Mouse (Mus musculus) left cerebral cortex, adult 9 months (tissue): ENCODE results near the gene Tnni3k.

Source experiments
- DNase-seq, 2 experiments: peaks; one replicate each; pipeline ENCODE4 v3.0.0; 2022; ENCODE audit warnings: low spot score in 2 of 2

Gene Tnni3k

DNA sequence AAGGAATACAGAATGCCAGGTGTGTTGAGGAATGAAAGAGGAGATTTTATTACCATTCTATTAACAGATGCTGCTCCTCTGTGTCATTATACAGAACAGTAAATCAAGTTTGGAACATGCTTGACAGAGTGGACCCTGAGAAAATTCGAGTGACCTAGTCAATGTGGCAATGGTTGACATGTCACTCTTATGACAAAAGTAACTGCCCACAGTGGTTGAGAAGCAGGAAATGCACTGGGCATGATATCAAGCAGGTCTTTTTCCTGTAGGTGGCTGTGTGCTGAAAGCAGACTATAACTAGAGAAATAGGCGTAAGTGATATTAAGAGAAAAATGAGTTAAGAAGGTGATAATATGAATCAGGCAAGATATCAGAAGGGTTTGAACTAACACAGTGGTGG, 105.7 kb downstream of the Tnni3k start:
- DNase-seq, result no peak

DNA sequence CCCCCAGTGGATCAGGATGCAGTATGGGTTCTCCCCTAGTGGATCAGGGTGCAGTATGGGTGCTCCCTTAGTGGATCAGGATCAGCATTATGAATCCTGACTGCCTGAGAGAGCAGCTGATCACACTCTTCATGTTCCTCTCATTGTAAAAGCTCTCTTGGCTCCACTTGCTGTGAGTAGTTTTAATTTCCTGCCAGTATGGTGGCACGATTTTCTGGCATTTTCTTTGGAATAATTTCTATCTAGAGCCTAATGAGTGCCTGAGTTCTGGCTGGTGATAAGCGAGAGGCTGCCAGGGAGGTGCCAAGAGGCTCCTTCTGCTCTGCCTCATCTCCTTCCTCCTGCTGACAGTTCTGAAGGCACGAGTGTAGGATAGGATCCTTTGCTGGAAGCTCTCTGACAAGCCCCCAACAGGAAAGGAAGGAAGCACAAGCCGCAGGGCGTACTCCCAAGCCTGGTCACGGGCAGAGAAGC, 109.5 kb downstream of the Tnni3k start:
- peak in 1 of 2 experiments; percentile 12 for DNase-seq

DNA sequence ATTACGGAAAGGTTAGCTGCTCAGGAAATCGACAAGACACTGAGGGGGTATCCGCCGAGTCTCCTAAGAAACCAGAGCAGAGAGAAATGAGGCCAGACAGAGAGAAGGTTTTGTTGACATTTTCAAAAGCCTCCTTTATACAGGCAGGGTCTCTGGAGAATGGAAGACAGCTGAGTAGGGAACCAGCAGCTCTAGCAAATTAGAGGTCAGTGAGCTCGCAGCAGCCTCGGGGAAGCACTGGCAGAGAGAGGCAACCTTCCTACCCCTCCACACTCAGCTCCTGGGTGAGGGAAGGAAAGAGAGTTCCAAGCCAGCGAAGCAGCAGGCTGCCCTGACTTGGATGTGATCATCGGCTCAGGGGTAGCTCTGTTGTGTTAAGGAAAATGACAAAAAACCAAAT, 127.5 kb downstream of the Tnni3k start:
- no peak for DNase-seq

DNA sequence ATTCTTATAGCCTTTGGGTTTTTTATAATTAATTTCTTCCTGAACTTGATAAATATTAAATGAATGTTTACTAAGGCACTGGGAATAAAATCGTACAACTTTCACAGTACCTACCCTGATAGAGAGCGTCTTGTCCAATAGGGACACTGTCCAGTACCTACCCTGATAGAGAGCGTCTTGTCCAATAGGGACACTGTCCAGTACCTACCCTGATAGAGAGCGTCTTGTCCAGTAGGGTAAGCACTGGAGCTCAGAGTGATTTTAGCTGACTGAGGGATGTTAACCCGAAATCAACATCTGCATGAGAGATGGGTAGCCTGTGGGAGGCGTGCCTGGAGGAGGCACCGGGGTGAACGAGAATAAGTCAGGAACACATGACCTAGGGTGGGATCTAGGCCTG, 130.3 kb downstream of the Tnni3k start:
- no peak for DNase-seq

DNA sequence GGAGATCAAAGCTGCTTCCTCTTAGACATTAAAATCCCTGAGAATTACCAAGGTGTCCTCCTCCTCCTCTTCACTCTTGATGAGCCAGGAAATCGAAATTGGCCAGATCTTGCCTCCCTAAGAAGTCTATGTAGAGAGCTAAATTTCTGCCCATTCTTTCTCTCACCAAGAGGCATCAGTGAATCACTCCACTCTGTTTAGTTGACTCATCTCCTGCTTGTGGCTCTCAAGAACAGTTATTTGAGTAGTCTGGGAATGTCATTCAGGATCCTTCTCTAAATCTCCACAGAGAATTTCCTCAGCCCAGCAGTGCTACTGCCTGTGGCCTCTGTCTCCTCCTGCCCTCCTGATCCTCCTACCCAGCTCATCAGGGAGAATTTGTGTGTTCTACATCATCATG, 139.6 kb downstream of the Tnni3k start:
- DNase-seq, result no peak

DNA sequence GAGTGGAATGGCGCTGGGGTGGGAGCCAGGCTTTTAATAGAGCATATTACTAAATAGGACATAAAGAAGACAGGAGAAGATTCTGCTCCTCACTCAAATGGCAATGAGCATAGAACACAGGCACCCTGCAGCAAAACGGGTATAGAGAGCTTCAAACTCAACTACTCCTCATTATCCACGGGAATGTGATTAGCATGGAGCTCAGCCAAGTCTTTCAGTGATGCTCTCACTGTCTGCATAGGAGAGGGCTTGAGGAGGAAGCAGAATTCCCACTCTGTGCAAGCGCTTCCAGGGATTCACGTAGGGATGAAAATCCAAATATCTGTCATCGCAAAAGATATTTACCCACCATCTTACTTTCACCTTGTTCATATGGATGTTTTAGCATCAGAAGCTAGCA, 141.6 kb downstream of the Tnni3k start:
- no peak for DNase-seq

DNA sequence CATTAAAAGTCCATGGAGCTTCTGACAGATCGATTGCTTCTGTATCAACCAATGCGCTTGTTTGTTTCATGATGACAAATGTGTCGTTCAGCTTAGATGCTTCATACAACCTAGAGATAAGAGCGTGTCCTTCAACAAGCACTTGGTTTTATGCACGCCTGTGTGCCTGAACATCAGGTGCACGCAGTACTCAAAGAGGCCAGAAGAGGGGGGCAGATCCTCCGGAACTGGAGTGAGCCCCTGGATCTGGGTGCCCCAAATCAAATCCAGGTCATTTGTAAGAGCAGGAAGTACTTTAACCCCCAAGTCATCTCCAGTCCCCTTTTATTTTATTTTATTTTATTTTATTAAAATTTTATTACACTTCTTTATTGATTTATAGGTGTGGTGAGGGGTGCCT, 158.5 kb downstream of the Tnni3k start:
- DNase-seq, result no peak

DNA sequence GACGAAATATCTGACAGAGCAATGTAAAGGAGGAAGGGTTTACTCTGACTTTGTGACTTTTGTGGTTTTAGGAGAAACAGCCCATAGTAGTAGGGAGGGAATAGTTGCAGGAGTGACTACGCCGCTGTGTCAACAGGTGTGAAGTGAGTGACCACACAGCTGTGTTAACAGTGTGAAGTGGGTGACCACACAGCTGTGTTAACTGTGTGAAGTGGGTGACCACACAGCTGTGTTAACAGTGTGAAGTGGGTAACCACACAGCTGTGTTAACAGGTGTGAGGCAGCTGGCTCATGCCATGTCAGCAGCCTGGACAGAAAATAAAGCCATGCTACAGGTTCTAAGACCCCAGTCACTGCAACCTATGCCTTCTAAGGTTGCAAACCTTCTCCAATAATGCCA, 162.0 kb downstream of the Tnni3k start:
- DNase-seq, result no peak

DNA sequence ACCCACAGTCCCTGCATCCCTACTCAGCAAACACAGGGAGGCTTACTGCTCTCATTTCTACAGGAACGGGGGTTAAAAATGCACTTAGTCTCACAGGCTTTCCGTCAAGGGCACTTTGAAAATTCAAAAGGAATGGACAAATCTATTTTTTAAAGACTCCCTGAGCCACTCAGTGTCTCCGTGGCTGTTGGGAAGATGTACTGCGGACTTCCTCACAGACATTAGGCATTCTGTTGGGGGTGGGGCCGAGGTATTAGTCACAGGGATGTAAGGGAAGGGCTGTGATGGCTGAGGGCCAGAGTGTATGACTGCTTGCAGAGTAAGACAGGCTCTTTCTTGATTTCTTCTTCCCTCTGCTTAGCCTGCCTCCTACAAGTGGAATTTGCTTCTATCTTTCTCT, 169.8 kb downstream of the Tnni3k start:
- peak in 1 of 2 experiments; percentile 31 for DNase-seq

DNA sequence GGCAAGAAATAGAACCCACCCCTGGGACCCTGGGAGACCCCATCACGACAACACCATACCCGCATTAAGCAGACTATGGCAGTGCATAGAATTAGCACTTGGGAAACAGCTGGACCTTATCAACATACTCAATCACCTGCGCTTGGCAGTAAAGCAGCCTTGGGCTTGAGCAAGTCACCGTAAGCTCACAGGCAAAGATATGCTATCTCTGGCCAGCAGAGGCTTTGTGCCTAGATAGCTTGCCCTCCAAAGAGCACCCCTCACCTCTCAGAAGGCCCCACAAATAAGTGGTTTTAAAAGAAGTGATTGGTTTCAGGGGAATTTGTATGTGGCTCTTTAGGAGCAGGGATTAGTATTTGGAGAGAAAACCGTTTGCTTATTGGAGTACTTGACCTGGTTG, 170.2 kb downstream of the Tnni3k start:
- DNase-seq, result no peak

DNA sequence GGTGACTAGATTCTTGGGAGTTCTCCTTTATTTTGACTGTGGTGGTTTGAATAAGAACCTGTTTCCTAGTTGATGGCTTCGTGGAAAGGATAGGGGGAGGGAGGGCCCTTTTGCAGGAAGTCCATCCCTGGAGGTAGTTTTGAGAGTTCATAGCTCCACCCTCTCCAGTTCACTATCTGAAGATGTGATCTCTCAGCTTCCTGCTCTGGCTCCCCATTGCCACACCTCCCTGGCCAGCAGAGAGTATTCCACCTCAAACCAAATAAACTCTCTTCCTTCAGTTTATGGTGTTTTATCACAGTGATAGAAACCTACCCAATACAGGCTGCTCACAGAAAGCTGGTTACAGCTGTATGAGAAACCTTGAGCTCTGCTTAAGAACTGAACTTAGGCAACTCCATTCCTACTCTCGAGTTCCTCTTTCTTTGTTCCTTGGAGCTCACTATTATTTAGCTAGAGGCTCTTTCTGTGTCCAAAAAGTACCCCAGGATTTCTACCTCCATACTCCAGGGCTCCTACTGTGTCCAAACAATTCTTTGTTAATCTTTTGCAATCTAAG, 173.7 kb downstream of the Tnni3k start:
- no peak for DNase-seq

DNA sequence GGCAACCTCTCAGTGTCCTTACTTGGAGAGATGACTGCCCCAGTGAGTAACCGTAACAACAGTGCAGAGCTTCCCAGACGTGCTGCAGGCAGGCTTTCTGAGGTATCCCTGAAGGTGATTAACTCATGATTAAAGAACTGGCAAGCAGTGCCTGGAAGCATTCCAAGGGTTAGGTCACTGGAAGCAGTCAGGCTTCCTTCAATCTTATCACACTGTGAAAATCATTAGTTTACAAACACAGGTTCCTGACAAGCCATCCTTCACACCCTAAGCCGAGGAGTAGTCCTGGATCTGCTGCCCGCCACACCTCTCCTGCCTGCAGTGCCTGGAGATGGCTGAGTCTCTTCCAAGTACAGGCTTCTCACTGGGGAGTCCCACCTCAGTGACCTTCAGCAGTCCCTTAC, 174.7 kb downstream of the Tnni3k start:
- DNase-seq, result no peak

DNA sequence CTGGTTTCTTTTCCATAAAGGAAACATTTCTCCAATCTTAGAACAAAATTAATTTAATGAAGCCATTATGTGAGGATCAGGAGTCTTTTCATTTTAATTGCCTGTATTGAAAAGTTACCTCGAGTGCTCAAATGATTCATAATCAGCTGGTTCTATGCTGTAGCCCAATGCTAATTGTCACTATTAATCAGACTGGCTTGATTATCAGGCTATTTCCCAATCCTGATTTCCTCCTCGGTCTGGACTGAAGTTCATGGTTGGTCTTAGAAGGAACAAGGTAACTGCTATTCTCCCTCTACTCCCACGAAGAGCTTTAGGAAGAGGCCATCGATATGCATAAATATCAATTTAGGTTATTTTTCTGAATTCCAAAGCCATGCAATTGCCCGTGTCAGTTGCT, 175.1 kb downstream of the Tnni3k start:
- DNase-seq, result no peak

DNA sequence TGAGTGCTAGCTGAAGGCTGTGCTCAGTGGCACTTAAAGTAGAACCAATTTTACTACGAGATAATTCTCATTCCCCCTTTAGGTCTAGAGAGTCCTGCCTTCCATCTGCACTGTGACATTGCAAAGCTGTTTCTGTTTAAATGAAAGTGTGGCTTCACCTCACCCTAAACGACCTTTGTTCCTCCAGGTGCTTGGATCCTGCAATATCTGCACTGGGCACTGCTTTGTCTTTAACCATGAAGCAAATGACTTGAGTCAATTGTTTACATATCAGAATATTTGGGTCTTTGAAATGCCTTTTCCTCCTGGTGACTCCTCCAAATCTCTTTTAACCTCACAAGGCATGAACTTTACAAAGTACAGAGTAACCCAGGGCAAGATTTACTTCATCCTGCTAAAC, 175.7 kb downstream of the Tnni3k start:
- no peak for DNase-seq

DNA sequence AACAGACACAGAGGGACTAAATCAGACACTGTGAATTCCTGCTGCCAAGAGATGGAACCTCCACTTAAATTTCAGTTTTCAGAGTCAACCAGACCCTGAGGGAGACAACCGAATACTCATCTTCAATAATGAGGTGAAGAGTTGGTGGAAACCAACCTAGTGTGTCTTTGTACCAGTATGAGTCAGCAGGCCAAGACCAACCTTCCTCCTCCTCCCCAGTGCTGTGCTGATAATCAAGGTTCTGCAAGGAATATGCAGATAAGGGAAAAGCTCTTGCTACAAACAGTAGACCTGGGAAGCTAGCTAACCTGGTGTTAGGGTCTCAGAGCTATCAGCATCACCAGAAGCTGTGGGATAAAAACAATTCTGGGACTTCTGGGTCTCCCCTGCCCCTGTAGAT, 176.1 kb downstream of the Tnni3k start:
- no peak for DNase-seq

DNA sequence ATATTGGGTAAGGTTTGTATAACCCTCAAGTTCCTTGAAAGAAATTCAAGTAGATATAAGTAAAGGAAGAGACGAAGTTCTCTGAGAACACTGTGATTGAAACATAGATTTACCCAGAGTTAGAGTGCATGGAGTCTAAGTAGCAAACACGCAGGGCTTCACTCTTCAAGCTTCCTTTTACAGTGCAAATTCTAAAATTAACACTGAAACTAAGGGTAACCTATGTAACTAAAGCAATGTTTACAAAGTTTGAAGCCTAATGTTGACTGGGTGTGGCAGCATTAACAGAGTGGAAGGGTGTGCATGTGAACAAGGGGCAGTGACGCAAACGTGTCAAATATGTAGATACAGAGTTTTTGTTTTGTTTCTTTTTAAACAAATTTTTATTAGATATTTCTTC, 186.4 kb downstream of the Tnni3k start:
- DNase-seq, result no peak

DNA sequence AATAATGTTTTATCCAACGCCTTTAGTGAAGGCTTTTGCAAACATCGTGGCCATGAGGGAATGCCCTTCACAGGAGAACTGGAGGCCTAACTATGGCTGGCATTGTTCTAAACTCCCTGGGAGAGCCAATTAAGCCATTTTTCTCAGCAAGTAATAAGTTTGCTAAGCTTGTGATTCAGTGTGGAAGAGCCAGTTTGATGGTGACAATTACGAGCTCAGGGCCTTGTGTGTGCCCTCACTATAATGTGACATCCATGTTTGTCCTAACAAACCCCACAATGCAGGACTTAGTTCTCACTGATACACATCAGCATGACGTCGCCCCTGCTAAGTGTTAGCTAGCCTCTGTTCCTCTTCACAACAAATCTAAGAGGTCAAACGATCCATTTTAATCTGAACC, 193.3 kb downstream of the Tnni3k start:
- DNase-seq, result no peak

DNA sequence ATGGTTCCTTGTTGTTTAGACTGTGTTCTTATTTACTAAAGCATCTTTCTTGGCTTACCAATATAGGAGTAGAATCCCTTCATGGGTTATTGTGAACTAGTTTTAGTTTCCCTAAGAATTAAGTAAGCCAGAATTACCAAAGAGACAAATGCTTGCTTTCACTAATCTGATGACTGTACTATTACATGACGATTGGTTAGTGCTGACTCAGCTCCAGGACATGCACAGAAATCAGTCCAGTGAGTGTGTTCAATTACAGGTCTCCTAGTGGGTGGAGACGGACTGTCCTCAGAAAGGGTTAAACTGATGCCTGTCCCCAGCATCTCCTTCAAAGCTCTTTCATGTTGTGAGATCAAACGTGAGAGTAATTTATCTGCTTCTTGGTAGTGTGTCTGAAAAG, 195.5 kb downstream of the Tnni3k start:
- no peak for DNase-seq

DNA sequence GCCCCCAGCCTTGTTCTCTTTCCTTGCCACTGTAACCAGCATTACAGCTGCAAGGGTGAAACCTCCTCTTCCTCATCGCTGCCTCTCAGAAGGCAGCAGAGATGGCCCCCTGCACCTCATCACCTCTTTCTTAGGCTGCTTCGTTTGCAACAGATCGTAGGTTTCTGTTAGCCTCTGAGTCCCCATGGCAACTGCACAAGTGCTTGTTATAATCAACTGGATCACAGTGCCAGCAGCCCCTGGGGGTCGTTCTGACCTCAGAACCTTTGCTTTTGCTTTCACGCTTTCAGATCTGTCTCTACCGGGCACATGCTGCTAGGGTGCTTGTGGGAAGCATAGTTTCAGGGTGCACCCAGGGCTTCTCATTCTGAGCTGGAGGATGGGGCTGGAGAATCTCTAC, 201.9 kb downstream of the Tnni3k start:
- DNase-seq, result no peak

DNA sequence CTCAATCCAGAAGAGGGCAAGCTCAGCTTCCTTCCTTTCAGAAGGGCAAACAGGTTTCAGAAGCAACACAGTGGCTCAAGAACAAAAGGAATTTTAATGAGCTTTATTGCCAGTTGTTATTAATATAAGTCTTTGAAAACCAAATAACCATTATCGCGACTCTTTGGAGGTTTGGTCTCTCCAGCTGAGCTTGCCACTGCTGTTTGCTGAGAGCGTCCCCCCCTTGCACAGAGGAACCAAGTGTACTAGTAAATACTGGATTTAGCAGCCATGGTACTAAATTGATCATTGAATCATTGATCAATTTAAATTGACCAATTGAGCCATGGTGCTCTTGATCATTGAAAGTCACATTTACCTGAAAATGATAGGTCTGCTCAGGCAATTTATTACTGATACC, 202.9 kb downstream of the Tnni3k start:
- DNase-seq, result no peak

DNA sequence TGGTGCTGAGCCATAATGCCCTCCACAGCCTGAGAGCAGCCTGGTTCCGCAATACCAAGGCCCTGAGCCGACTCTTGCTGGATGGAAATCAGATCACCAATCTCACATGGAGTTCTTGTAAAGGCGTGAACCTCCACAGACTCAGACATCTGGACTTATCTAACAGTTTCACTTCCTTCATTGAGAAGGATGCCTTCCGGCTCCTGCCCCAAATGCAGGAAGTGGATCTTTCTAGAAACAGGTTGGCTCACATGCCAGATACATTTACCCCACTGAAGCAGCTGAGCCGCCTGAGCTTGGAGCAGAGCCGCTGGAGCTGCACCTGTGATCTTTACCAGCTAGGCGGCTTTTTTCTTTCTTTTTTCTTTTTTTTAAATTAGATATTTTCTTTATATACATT, 213.0 kb downstream of the Tnni3k start:
- no peak for DNase-seq

DNA sequence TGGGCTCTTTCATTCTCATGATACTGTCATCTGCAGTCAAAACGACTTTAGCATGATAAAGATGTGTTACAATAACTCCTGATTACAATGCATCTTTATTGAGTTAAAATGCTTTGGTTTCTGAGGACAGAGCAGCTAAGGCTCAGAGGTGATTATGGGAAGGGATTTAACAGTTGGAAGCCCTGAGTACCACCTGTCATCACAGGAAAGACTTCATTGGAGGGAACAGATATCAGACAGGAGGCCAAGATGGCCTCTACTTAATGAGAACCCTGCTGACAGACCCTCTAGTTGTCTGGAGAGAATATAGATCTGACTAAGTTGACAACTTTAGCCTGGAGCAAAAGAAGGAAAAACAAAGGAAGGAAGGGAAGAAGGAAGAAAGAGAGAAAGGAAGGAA, 214.1 kb downstream of the Tnni3k start:
- DNase-seq, result no peak

DNA sequence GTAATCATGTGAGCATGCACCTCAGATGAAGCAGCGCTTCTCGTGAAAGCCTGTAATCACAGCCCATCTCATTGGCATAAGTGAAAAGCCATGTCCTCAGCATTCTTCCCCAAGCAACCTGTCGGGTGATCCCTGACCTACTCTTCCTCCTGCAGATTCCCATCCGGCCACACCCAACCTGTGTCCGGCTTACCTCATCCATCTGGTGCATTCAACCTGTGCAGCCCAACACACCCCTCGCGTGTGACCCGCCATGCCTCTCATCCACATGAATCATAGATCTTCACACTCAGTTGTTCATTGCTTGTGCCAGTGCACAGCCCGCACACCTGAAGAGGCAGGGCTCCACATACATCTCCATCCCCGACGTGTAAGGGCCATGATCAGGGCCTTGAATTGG, 217.3 kb downstream of the Tnni3k start:
- DNase-seq, result no peak

DNA sequence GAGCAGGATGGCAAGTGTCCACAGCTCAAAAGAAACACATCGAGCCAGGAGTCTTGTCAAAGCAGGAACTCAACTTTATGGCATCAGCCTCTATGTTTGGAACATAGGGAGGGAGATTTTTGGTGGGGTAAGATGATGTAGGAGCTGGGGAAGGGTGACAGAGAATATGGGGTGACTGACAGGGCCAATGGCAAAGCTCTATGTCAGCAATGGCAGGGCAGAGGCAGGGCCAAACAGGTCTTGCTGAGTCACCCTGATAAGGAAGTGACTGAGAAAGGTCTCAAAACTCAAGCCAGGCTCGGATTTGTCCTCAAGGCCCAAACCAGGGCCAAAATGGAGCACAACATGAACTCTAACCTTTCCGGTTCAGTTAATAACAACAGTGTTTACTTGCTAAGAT, 219.1 kb downstream of the Tnni3k start:
- no peak for DNase-seq

DNA sequence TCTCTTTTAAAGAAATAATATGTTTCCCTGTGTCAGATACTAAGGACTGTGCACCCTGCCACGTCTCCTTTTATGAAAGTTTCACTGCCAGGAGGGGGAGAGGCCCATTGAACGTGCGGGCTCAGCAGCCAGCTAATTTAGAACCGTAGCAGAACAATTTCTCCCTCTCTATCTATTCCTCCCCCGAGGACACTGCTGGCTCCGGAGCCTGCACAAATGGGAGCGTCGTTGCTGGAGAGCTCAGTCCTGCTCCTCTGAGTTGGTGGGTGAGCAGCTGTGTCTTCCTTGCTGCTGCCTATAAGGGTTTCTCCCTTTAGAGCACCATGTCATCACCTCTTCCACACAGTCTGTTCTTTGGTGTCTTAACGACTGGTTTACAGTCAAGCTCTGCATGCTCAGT, 220.8 kb downstream of the Tnni3k start:
- no peak for DNase-seq
